Mouse (Mus musculus) hindbrain, embryonic 13.5 days (tissue): ENCODE measurements at regions not wholly inside any gene's neighbourhood (a gene's known extent, or its start where the extent isn't known, plus 50 kb on each side); places are given as distances from the start of the nearest gene placed in this dataset.
A peak's percentile ranks its signal among the peaks of the same experiment; 100 is the strongest.

ENCODE experiments used
- ATAC-seq: fragments of 200-750 bp; cut with Nextera tagmentation; 2 replicates; pipeline ENCODE4 v1.8.0; 2017; ENCODE audit warnings: moderate TSS enrichment; ENCODE audit not compliant: low FRiP score
- H3K27ac ChIP-seq: fragments of 300-500 bp; sonication (generic); 2 replicates; pipeline ENCODE4 v1.5.1; 2015; ENCODE audit warnings: inconsistent platforms, mild to moderate bottlenecking, moderate library complexity
- H3K27me3 ChIP-seq: fragments of 300-500 bp; sonication (generic); 2 replicates; pipeline ENCODE4 v1.6.1; 2015; ENCODE audit warnings: mild to moderate bottlenecking, inconsistent platforms
- H3K36me3 ChIP-seq: fragments of 300-500 bp; sonication (generic); 2 replicates; pipeline ENCODE4 v1.6.1; 2015; ENCODE audit warnings: mild to moderate bottlenecking, inconsistent platforms
- H3K4me1 ChIP-seq: fragments of 300-500 bp; sonication (generic); replicated peaks from 2 replicates; pipeline ENCODE4 v1.6.1; 2015; ENCODE audit warnings: inconsistent platforms
- H3K4me2 ChIP-seq: fragments of 300-500 bp; sonication (generic); 2 replicates; pipeline ENCODE4 v1.6.1; 2015; ENCODE audit warnings: inconsistent platforms, mild to moderate bottlenecking, moderate library complexity
- H3K4me3 ChIP-seq: fragments of 300-500 bp; sonication (generic); 2 replicates; pipeline ENCODE4 v1.5.1; 2015; ENCODE audit warnings: mild to moderate bottlenecking, inconsistent platforms
- H3K9ac ChIP-seq: fragments of 300-500 bp; sonication (generic); 2 replicates; pipeline ENCODE4 v1.6.1; 2015; ENCODE audit warnings: mild to moderate bottlenecking, inconsistent platforms
- H3K9me3 ChIP-seq: fragments of 300-500 bp; sonication (generic); 2 replicates; pipeline ENCODE4 v1.6.1; 2016; ENCODE audit warnings: inconsistent platforms
- WGBS: fragments of 180-500 bp; shearing (Covaris S2); methylation state at CpG from one replicate; pipeline ENCODE4 v1.1.7; 2015; 5-methylcytosine and 5-hydroxymethylcytosine counted together

- Histone ChIP-seq H3K27ac (no peak overlapping the region), H3K9me3 (no peaks in the 10 kb centered on the region), H3K4me3 (no peak overlapping the region), H3K4me2 (no peak overlapping the region), H3K27me3 (no peaks in the 10 kb centered on the region), H3K9ac (no peak overlapping the region), H3K36me3 (no peaks in the 10 kb centered on the region), H3K4me1 (no peaks in the 10 kb centered on the region)
- 71% methylated on average over 2 of the region's 2 CpGs for WGBS
- ATAC-seq, result no peak
These were observed 883.8 kb downstream of the Gbe1 start for GRCm38 (mm10) chr16:71197523-71197922.

- 57% methylated on average over 7 of the region's 7 CpGs for WGBS
- ATAC-seq, result no peak
These were observed 895.1 kb downstream of the Gbe1 start for GRCm38 (mm10) chr16:71208806-71209205.

GRCm38 (mm10) chr16:71224469-71224868 lies 910.7 kb downstream of the Gbe1 start:
- Histone ChIP-seq H3K4me1 (no peaks in the 10 kb centered on the region), H3K9ac (no peak overlapping the region), H3K4me2 (no peak overlapping the region), H3K4me3 (no peak overlapping the region), H3K27ac (no peak overlapping the region), H3K9me3 (no peaks in the 10 kb centered on the region), H3K36me3 (no peaks in the 10 kb centered on the region), H3K27me3 (no peaks in the 10 kb centered on the region)
- no peak for ATAC-seq
- 45% methylated on average over 6 of the region's 6 CpGs for WGBS

More at GRCm38 (mm10) chr16:71208806-71209205, 895.1 kb downstream of the Gbe1 start:
- Histone ChIP-seq H3K9me3 (no peaks in the 10 kb centered on the region), H3K9ac (no peak overlapping the region), H3K4me3 (no peak overlapping the region), H3K27me3 (no peaks in the 10 kb centered on the region), H3K27ac (no peak overlapping the region), H3K36me3 (no peaks in the 10 kb centered on the region), H3K4me2 (no peak overlapping the region), H3K4me1 (no peaks in the 10 kb centered on the region)

GRCm38 (mm10) chr16:71230104-71230653 lies 916.4 kb downstream of the Gbe1 start:
- WGBS, result 75% methylated on average over 5 of the region's 5 CpGs
- Histone ChIP-seq H3K36me3 (no peaks in the 10 kb centered on the region), H3K4me3 (no peak overlapping the region), H3K4me1 (no peaks in the 10 kb centered on the region), H3K9ac (no peak overlapping the region), H3K27ac (no peak overlapping the region), H3K4me2 (no peak overlapping the region), H3K27me3 (no peaks in the 10 kb centered on the region), H3K9me3 (no peaks in the 10 kb centered on the region)
- no peak for ATAC-seq

- Histone ChIP-seq H3K4me1 (0 out of 2 replicates have a peak, but pooled peaks cover 4% of the 10 kb centered on the region), H3K36me3 (no peaks in the 10 kb centered on the region), H3K27me3 (no peaks in the 10 kb centered on the region), H3K9ac (no peak overlapping the region), H3K9me3 (no peaks in the 10 kb centered on the region), H3K4me3 (no peak overlapping the region), H3K27ac (no peak overlapping the region), H3K4me2 (no peak overlapping the region)
- no peak for ATAC-seq
These were observed 929.3 kb downstream of the Gbe1 start for GRCm38 (mm10) chr16:71243065-71243464.

GRCm38 (mm10) chr16:71243480-71243879 lies 929.7 kb downstream of the Gbe1 start:
- Histone ChIP-seq H3K27me3 (no peaks in the 10 kb centered on the region), H3K4me3 (no peak overlapping the region), H3K9me3 (no peaks in the 10 kb centered on the region), H3K4me1 (0 out of 2 replicates have a peak, but pooled peaks cover 4% of the 10 kb centered on the region), H3K36me3 (no peaks in the 10 kb centered on the region), H3K9ac (no peak overlapping the region), H3K27ac (no peak overlapping the region), H3K4me2 (no peak overlapping the region)
- 64% methylated on average over 4 of the region's 4 CpGs for WGBS
- no peak for ATAC-seq

GRCm38 (mm10) chr16:71247516-71248139 lies 933.9 kb downstream of the Gbe1 start:
- ATAC-seq, result peak; percentile 69; the same call in 1 of the 2 replicates

GRCm38 (mm10) chr16:71255740-71256139 lies 942.0 kb downstream of the Gbe1 start:
- Histone ChIP-seq H3K9ac (no peak overlapping the region), H3K4me1 (0 out of 2 replicates have a peak, but pooled peaks cover 3% of the 10 kb centered on the region), H3K27ac (no peak overlapping the region; the same call in 1 of the 2 replicates), H3K4me2 (no peak overlapping the region), H3K9me3 (no peaks in the 10 kb centered on the region), H3K27me3 (no peaks in the 10 kb centered on the region), H3K4me3 (no peak overlapping the region), H3K36me3 (no peaks in the 10 kb centered on the region)
- 35% methylated on average over 4 of the region's 4 CpGs for whole genome bisulfite sequencing
- no peak for ATAC-seq

More at GRCm38 (mm10) chr16:71247516-71248139, 933.9 kb downstream of the Gbe1 start:
- no peaks in the 10 kb centered on the region for H3K36me3 ChIP-seq
- H3K4me1 ChIP-seq, result 0 out of 2 replicates have a peak, but pooled peaks cover 4% of the 10 kb centered on the region
- H3K9ac ChIP-seq, result no peak overlapping the region
- no peaks in the 10 kb centered on the region for H3K27me3 ChIP-seq
- H3K27ac ChIP-seq, result no peak overlapping the region
- H3K4me2 ChIP-seq, result no peak overlapping the region
- 36% methylated on average over 9 of the region's 9 CpGs for WGBS
- H3K4me3 ChIP-seq, result no peak overlapping the region
- no peaks in the 10 kb centered on the region for H3K9me3 ChIP-seq

GRCm38 (mm10) chr16:71256175-71256574 lies 942.4 kb downstream of the Gbe1 start:
- ATAC-seq, result no peak
- H3K4me3 ChIP-seq, result no peak overlapping the region
- H3K27me3 ChIP-seq, result no peaks in the 10 kb centered on the region
- no peak overlapping the region; the same call in 1 of the 2 replicates for H3K27ac ChIP-seq
- H3K4me1 ChIP-seq, result 0 out of 2 replicates have a peak, but pooled peaks cover 3% of the 10 kb centered on the region
- no peak overlapping the region for H3K9ac ChIP-seq
- H3K4me2 ChIP-seq, result no peak overlapping the region
- no peaks in the 10 kb centered on the region for H3K36me3 ChIP-seq
- 69% methylated on average over 2 of the region's 2 CpGs for WGBS
- no peaks in the 10 kb centered on the region for H3K9me3 ChIP-seq

- H3K27me3 ChIP-seq, result no peaks in the 10 kb centered on the region
- no peak overlapping the region for H3K27ac ChIP-seq
- H3K36me3 ChIP-seq, result no peaks in the 10 kb centered on the region
- ATAC-seq, result no peak
- H3K4me2 ChIP-seq, result no peak overlapping the region
- no peaks in the 10 kb centered on the region for H3K9me3 ChIP-seq
- H3K4me1 ChIP-seq, result no peaks in the 10 kb centered on the region; the same call in 1 of the 2 replicates
- H3K9ac ChIP-seq, result no peak overlapping the region
- 23% methylated on average over 5 of the region's 5 CpGs for WGBS
- H3K4me3 ChIP-seq, result no peak overlapping the region
These were observed 953.4 kb downstream of the Gbe1 start for GRCm38 (mm10) chr16:71267191-71267590.
